Mouse (Mus musculus) intestine, embryonic 16.5 days (tissue): ENCODE results near the gene Gorasp1. TPM values are rescaled to one million over a fixed set of nuclear protein-coding genes. Genes with fewer than 3 reads are reported as not detected.
A peak's percentile ranks its signal among the peaks of the same experiment; 100 is the strongest.

Experiments used
- ATAC-seq: fragments of 200-750 bp; cut with Nextera tagmentation; 2 replicates; pipeline ENCODE4 v1.8.0; 2017; ENCODE audit warnings: moderate TSS enrichment, moderate library complexity
- H3K27ac ChIP-seq: fragments of 300-500 bp; sonication (generic); 2 replicates; pipeline ENCODE4 v1.5.1; 2014; ENCODE audit warnings: mild to moderate bottlenecking, low read length
- H3K27me3 ChIP-seq: fragments of 300-500 bp; sonication (generic); replicated peaks from 2 replicates; pipeline ENCODE4 v1.6.1; 2014; ENCODE audit warnings: low read length, control low read depth, mixed read lengths; ENCODE audit not compliant: control insufficient read depth, insufficient read depth
- H3K36me3 ChIP-seq: fragments of 300-500 bp; sonication (generic); 2 replicates; pipeline ENCODE4 v1.6.1; 2014; ENCODE audit warnings: low read length, control low read depth; ENCODE audit not compliant: control insufficient read depth, insufficient read depth
- H3K4me1 ChIP-seq: fragments of 300-500 bp; sonication (generic); 2 replicates; pipeline ENCODE4 v1.6.1; 2014; ENCODE audit warnings: low read length, control low read depth, mixed read lengths; ENCODE audit not compliant: control insufficient read depth, insufficient read depth
- H3K4me2 ChIP-seq: fragments of 300-500 bp; sonication (generic); 2 replicates; pipeline ENCODE4 v1.6.1; 2014; ENCODE audit warnings: low read depth, low read length, control low read depth
- H3K4me3 ChIP-seq: fragments of 300-500 bp; sonication (generic); 2 replicates; pipeline ENCODE4 v1.5.1; 2014; ENCODE audit warnings: mild to moderate bottlenecking, low read length
- H3K9ac ChIP-seq: fragments of 300-500 bp; sonication (generic); 2 replicates; pipeline ENCODE4 v1.6.1; 2014; ENCODE audit warnings: low read depth, low read length
- H3K9me3 ChIP-seq: fragments of 300-500 bp; sonication (generic); 2 replicates; pipeline ENCODE4 v1.6.1; 2016; ENCODE audit warnings: low read length, control low read depth; ENCODE audit not compliant: control insufficient read depth
- WGBS: fragments of 180-500 bp; shearing (Covaris S2); extraction: QIAGEN DNeasy Blood & Tissue Kit; methylation state at CpG from one replicate; pipeline ENCODE4 v1.1.7; 2014; 5-methylcytosine and 5-hydroxymethylcytosine counted together
- polyA plus RNA-seq: library from polyadenylated mRNA; unstranded; fragments of >200 nt; fragmentation: Nextera tagmentation; extraction: Ambion mirVana; gene quantifications from 2 replicates; pipeline ENCODE4 v1.2.1, GENCODE M21; 2015

The Gorasp1 gene
- polyA plus RNA-seq, 1 experiment from 2014 or later: 39.5 TPM

GRCm38 (mm10) chr9:119980770-119981182 is 43.4 kb upstream of the Gorasp1 start:
- Histone ChIP-seq H3K9me3 (no peaks in the 10 kb centered on the region), H3K4me3 (peak overlapping the region; percentile 74), H3K36me3 (no peaks in the 10 kb centered on the region), H3K27ac (peak overlapping the region; percentile 98), H3K9ac (peak overlapping the region; percentile 84), H3K4me2 (peak overlapping the region; percentile 93), H3K4me1 (peaks cover 68% of the 10 kb centered on the region), H3K27me3 (no peaks in the 10 kb centered on the region)
- WGBS: 4% methylated on average over 4 of the region's 4 CpGs
- peak; percentile 12 for ATAC-seq

GRCm38 (mm10) chr9:119979749-119980148 is 42.4 kb upstream of the Gorasp1 start:
- H3K27ac ChIP-seq: no peak overlapping the region
- no peak overlapping the region for H3K4me2 ChIP-seq
- no peak overlapping the region for H3K9ac ChIP-seq
- no peaks in the 10 kb centered on the region for H3K9me3 ChIP-seq
- peaks cover 68% of the 10 kb centered on the region for H3K4me1 ChIP-seq
- ATAC-seq: no peak
- no peaks in the 10 kb centered on the region for H3K27me3 ChIP-seq
- H3K36me3 ChIP-seq: no peaks in the 10 kb centered on the region
- 71% methylated on average over 2 of the region's 2 CpGs for WGBS
- H3K4me3 ChIP-seq: no peak overlapping the region

GRCm38 (mm10) chr9:119978811-119979441 is 41.6 kb upstream of the Gorasp1 start:
- Histone ChIP-seq H3K4me1 (peaks cover 60% of the 10 kb centered on the region), H3K27ac (no peak overlapping the region), H3K27me3 (no peaks in the 10 kb centered on the region), H3K4me3 (no peak overlapping the region), H3K9ac (no peak overlapping the region), H3K36me3 (peaks cover 4% of the 10 kb centered on the region), H3K4me2 (no peak overlapping the region), H3K9me3 (no peaks in the 10 kb centered on the region)
- 76% methylated on average over 6 of the region's 6 CpGs for WGBS
- ATAC-seq: no peak

- no peak overlapping the region for H3K9ac ChIP-seq
- peaks cover 9% of the 10 kb centered on the region for H3K36me3 ChIP-seq
- WGBS: 60% methylated on average over 9 of the region's 9 CpGs
- no peak for ATAC-seq
- H3K27me3 ChIP-seq: no peaks in the 10 kb centered on the region
- no peak overlapping the region for H3K4me2 ChIP-seq
- no peak overlapping the region for H3K4me3 ChIP-seq
- no peaks in the 10 kb centered on the region for H3K9me3 ChIP-seq
- peaks cover 60% of the 10 kb centered on the region for H3K4me1 ChIP-seq
- no peak overlapping the region for H3K27ac ChIP-seq
Measured at GRCm38 (mm10) chr9:119978151-119978810, 40.9 kb upstream of the Gorasp1 start.

GRCm38 (mm10) chr9:119977557-119978060 is 40.2 kb upstream of the Gorasp1 start:
- no peak for ATAC-seq
- H3K9me3 ChIP-seq: no peaks in the 10 kb centered on the region
- peaks cover 13% of the 10 kb centered on the region for H3K36me3 ChIP-seq
- peaks cover 56% of the 10 kb centered on the region for H3K4me1 ChIP-seq
- peak overlapping the region; percentile 33; the same call in 1 of the 2 replicates for H3K9ac ChIP-seq
- H3K27me3 ChIP-seq: no peaks in the 10 kb centered on the region
- 36% methylated on average over 5 of the region's 5 CpGs for WGBS
- H3K27ac ChIP-seq: peak overlapping the region; percentile 38; the same call in 1 of the 2 replicates
- no peak overlapping the region for H3K4me3 ChIP-seq
- H3K4me2 ChIP-seq: no peak overlapping the region

- H3K4me3 ChIP-seq: no peak overlapping the region
- H3K36me3 ChIP-seq: peaks cover 13% of the 10 kb centered on the region
- 38% methylated on average over 17 of the region's 17 CpGs for WGBS
- ATAC-seq: no peak
- H3K9me3 ChIP-seq: no peaks in the 10 kb centered on the region
- H3K4me2 ChIP-seq: no peak overlapping the region
- H3K4me1 ChIP-seq: peaks cover 49% of the 10 kb centered on the region
- H3K9ac ChIP-seq: no peak overlapping the region; the same call in 1 of the 2 replicates
- no peaks in the 10 kb centered on the region for H3K27me3 ChIP-seq
- peak overlapping the region; percentile 38; the same call in 1 of the 2 replicates for H3K27ac ChIP-seq
Measured at GRCm38 (mm10) chr9:119976704-119977556, 39.6 kb upstream of the Gorasp1 start.

- Histone ChIP-seq H3K9me3 (no peaks in the 10 kb centered on the region), H3K27me3 (no peaks in the 10 kb centered on the region), H3K4me1 (peaks cover 35% of the 10 kb centered on the region), H3K36me3 (peaks cover 13% of the 10 kb centered on the region), H3K4me3 (no peak overlapping the region), H3K9ac (no peak overlapping the region), H3K27ac (no peak overlapping the region), H3K4me2 (no peak overlapping the region)
- ATAC-seq: no peak
- WGBS: 83% methylated on average over 4 of the region's 4 CpGs
Measured at GRCm38 (mm10) chr9:119975286-119975685, 37.9 kb upstream of the Gorasp1 start.

GRCm38 (mm10) chr9:119974609-119975008 is 37.2 kb upstream of the Gorasp1 start:
- Histone ChIP-seq H3K9me3 (no peaks in the 10 kb centered on the region), H3K4me1 (peaks cover 30% of the 10 kb centered on the region), H3K36me3 (peaks cover 13% of the 10 kb centered on the region), H3K27ac (no peak overlapping the region), H3K4me2 (no peak overlapping the region), H3K9ac (no peak overlapping the region), H3K4me3 (no peak overlapping the region), H3K27me3 (no peaks in the 10 kb centered on the region)
- ATAC-seq: no peak
- WGBS: 80% methylated on average over 5 of the region's 5 CpGs
